Mouse (Mus musculus) liver, embryonic 16.5 days (tissue): Measurements from ENCODE around the gene Gm16485. TPM values are rescaled to one million over a fixed set of nuclear protein-coding genes. Genes with fewer than 3 reads are reported as not detected.

Experiments
- ATAC-seq: fragments of 200-750 bp; cut with Nextera tagmentation; 2 replicates; pipeline ENCODE4 v1.8.0; 2017; ENCODE audit warnings: low read depth, mild to moderate bottlenecking, moderate number of reproducible peaks, moderate library complexity
- H3K27ac ChIP-seq: fragments of 300-500 bp; sonication (generic); 2 replicates; pipeline ENCODE4 v1.5.1; 2014; ENCODE audit warnings: mild to moderate bottlenecking, low read length
- H3K27me3 ChIP-seq: fragments of 300-500 bp; sonication (generic); 2 replicates; pipeline ENCODE4 v1.6.1; 2014; ENCODE audit warnings: low read depth, low read length, mixed read lengths; ENCODE audit not compliant: control insufficient read depth, insufficient read depth
- H3K36me3 ChIP-seq: fragments of 300-500 bp; sonication (generic); 2 replicates; pipeline ENCODE4 v1.6.1; 2014; ENCODE audit warnings: mild to moderate bottlenecking; ENCODE audit not compliant: control insufficient read depth, insufficient read depth
- H3K4me1 ChIP-seq: fragments of 300-500 bp; sonication (generic); 2 replicates; pipeline ENCODE4 v1.6.1; 2014; ENCODE audit warnings: low read depth, low read length, mixed read lengths; ENCODE audit not compliant: control insufficient read depth
- H3K4me2 ChIP-seq: fragments of 300-500 bp; sonication (generic); 2 replicates; pipeline ENCODE4 v1.6.1; 2014; ENCODE audit warnings: low read depth, low read length, mixed read lengths
- H3K4me3 ChIP-seq: fragments of 300-500 bp; sonication (generic); 2 replicates; pipeline ENCODE4 v1.5.1; 2014; ENCODE audit warnings: low read depth, mild to moderate bottlenecking, low read length
- H3K9ac ChIP-seq: fragments of 300-500 bp; sonication (generic); 2 replicates; pipeline ENCODE4 v1.6.1; 2014; ENCODE audit warnings: low read depth, low read length
- H3K9me3 ChIP-seq: fragments of 300-500 bp; sonication (generic); replicated peaks from 2 replicates; pipeline ENCODE4 v1.6.1; 2016; ENCODE audit warnings: low read length; ENCODE audit not compliant: control insufficient read depth
- WGBS: fragments of 180-500 bp; shearing (Covaris S2); extraction: QIAGEN DNeasy Blood & Tissue Kit; methylation state at CpG from one replicate; pipeline ENCODE4 v1.1.7; 2014; ENCODE audit not compliant: insufficient replicate concordance; 5-methylcytosine and 5-hydroxymethylcytosine counted together
- polyA plus RNA-seq: library from polyadenylated mRNA; unstranded; fragments of >200 nt; fragmentation: Nextera tagmentation; extraction: Ambion mirVana; gene quantifications from 2 replicates; pipeline ENCODE4 v1.2.1, GENCODE M21; 2015

Gm16485 gene
- polyA plus RNA-seq = not detected in 2 replicates

- Histone ChIP-seq H3K4me3 (no peak within 1 kb of the TSS), H3K27me3 (no peaks in the 10 kb centered on the region), H3K4me1 (no peaks in the 10 kb centered on the region), H3K4me2 (no peak within 1 kb of the TSS), H3K9ac (no peak within 1 kb of the TSS), H3K27ac (no peak within 1 kb of the TSS), H3K36me3 (no peaks in the 10 kb centered on the region), H3K9me3 (no peaks in the 10 kb centered on the region)
- 39% methylated on average over 2 of the region's 2 CpGs for WGBS
- no peak for ATAC-seq
These were observed at the start of gene Gm16485 for GRCm38 (mm10) chr9:8971491-8971890. Gm16485 (plus strand) TSS chr9:8971791.

DNA sequence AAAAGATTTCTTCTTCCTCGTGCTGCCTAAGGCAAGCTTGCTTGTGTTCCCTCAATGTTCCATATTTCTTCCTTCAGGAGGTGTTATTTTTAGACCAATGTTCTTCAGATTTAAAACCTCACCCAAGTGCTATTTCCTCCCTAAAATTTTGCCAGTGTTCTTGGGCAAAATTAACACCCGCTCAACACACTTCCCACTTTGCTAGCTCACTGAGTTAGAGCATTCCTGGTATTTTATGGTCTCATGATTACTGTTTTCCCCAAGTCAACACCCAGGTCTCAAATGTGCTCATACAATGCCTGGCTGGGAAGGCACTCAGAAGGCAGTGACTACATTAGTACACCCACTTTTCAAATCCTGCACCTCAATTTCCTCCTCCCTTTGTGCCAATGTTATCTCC is 44.0 kb upstream of the Gm16485 start:
- Histone ChIP-seq H3K4me1 (no peaks in the 10 kb centered on the region), H3K9ac (no peak overlapping the region), H3K4me3 (no peak overlapping the region), H3K36me3 (no peaks in the 10 kb centered on the region), H3K27me3 (no peaks in the 10 kb centered on the region), H3K9me3 (no peaks in the 10 kb centered on the region), H3K27ac (no peak overlapping the region), H3K4me2 (no peak overlapping the region)
- WGBS = 56% methylated on average over 2 of the region's 2 CpGs
- no peak for ATAC-seq

- no peaks in the 10 kb centered on the region for H3K9me3 ChIP-seq
- ATAC-seq = no peak
- H3K4me2 ChIP-seq = no peak overlapping the region
- H3K9ac ChIP-seq = no peak overlapping the region
- H3K27ac ChIP-seq = no peak overlapping the region
- no peaks in the 10 kb centered on the region for H3K36me3 ChIP-seq
- 9% methylated on average over 1 of the region's 1 CpGs for WGBS
- no peaks in the 10 kb centered on the region for H3K4me1 ChIP-seq
- H3K4me3 ChIP-seq = no peak overlapping the region
- H3K27me3 ChIP-seq = no peaks in the 10 kb centered on the region
These were observed 33.8 kb upstream of the Gm16485 start for GRCm38 (mm10) chr9:8937753-8938152.

DNA sequence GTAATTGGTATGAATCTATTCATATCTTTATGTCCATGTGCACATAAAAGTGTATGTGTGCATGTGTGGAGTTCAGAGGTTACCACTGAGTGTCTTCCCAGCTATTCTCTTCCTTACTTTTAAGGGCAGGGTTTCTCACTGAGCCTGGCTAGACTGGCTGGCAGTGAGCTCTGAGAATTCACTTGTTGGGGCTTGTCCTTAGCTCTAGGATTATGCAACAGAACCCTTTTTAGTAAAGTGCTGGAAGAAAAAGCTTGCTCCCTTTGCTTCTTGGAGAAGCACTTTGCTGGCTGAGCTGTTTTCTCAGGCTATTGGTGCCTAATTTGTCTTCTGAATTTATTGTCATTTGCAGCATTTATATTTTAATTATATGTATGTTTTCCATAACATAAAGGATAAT is 18.3 kb upstream of the Gm16485 start:
- Histone ChIP-seq H3K4me3 (no peak overlapping the region), H3K27ac (no peak overlapping the region), H3K27me3 (no peaks in the 10 kb centered on the region), H3K36me3 (no peaks in the 10 kb centered on the region), H3K9me3 (no peaks in the 10 kb centered on the region), H3K4me1 (no peaks in the 10 kb centered on the region), H3K9ac (no peak overlapping the region), H3K4me2 (no peak overlapping the region)
- no peak for ATAC-seq

DNA sequence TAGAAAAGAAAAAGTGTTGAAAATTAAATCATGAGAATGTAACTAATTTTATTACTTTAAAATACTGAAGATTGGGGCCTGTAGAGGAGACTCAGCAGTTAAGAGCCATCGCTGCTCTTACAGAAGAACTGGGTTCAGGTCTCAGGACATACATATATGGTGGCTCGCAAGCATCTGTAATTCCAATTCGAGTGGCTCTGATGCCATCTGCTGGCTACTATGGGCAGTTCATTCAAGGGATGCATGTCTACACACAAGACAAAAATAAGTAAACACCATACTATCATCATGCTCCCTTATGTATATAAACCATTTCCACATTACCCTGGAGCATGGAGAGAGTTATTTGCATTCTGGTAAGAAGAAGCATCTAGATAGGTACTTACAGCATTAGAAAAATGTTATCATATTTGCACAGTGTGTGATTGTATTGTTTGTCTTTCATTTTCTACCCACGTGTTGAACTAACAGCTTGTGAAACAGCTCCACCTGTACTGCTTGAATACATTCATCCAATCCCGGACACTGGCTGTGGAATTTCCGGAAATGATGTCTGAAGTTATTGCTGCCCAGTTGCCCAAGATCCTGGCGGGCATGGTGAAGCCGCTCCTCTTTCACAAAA is 7.0 kb upstream of the Gm16485 start:
- Histone ChIP-seq H3K9me3 (no peaks in the 10 kb centered on the region), H3K27me3 (no peaks in the 10 kb centered on the region), H3K4me1 (no peaks in the 10 kb centered on the region), H3K4me3 (no peak overlapping the region), H3K9ac (no peak overlapping the region), H3K4me2 (no peak overlapping the region), H3K27ac (no peak overlapping the region), H3K36me3 (no peaks in the 10 kb centered on the region)
- no peak for ATAC-seq
- WGBS = 44% methylated on average over 8 of the region's 8 CpGs

DNA sequence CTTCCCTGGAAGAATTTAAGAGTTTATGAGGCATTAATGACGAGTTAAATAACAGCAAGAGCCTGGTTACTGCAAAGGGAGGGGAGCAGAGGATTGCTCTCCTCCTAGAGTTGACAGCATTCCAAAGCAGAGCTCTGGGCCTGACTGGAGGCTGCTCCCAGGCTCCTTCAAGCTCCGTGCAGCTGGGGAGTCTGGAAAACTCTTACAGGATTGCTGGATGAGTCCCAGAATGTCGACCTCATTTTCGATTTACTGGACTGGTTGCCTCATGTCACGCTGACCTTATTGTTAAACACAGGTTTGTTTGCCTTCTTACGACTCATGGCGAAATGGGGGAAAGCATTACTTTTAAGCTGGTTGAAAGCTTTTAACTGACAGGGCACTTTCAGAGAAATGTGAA is 1.4 kb upstream of the Gm16485 start:
- 46% methylated on average over 7 of the region's 7 CpGs for WGBS
- Histone ChIP-seq H3K27me3 (no peaks in the 10 kb centered on the region), H3K4me2 (no peak overlapping the region), H3K4me1 (no peaks in the 10 kb centered on the region), H3K9ac (no peak overlapping the region), H3K27ac (no peak overlapping the region), H3K9me3 (no peaks in the 10 kb centered on the region), H3K4me3 (no peak overlapping the region), H3K36me3 (no peaks in the 10 kb centered on the region)
- ATAC-seq = peak; percentile 27; the same call in 1 of the 2 replicates

GRCm38 (mm10) chr9:8977775-8978174 is 6.2 kb downstream of the Gm16485 start:
- Histone ChIP-seq H3K4me3 (no peak overlapping the region), H3K4me2 (no peak overlapping the region), H3K4me1 (no peaks in the 10 kb centered on the region), H3K9me3 (no peaks in the 10 kb centered on the region), H3K27ac (no peak overlapping the region), H3K27me3 (no peaks in the 10 kb centered on the region), H3K36me3 (no peaks in the 10 kb centered on the region), H3K9ac (no peak overlapping the region)
- 61% methylated on average over 2 of the region's 2 CpGs for WGBS
- ATAC-seq = no peak

- no peak overlapping the region for H3K27ac ChIP-seq
- no peak for ATAC-seq
- H3K4me3 ChIP-seq = no peak overlapping the region
- no peak overlapping the region for H3K4me2 ChIP-seq
- no peak overlapping the region for H3K9ac ChIP-seq
- H3K27me3 ChIP-seq = no peaks in the 10 kb centered on the region
- WGBS = 45% methylated on average over 3 of the region's 3 CpGs
- H3K4me1 ChIP-seq = no peaks in the 10 kb centered on the region
- no peaks in the 10 kb centered on the region for H3K36me3 ChIP-seq
- no peaks in the 10 kb centered on the region for H3K9me3 ChIP-seq
These were observed 10.7 kb downstream of the Gm16485 start for GRCm38 (mm10) chr9:8982315-8982714.

- H3K27ac ChIP-seq = no peak overlapping the region
- H3K27me3 ChIP-seq = no peaks in the 10 kb centered on the region
- no peak for ATAC-seq
- H3K4me3 ChIP-seq = no peak overlapping the region
- no peaks in the 10 kb centered on the region for H3K4me1 ChIP-seq
- no peaks in the 10 kb centered on the region for H3K9me3 ChIP-seq
- no peak overlapping the region for H3K4me2 ChIP-seq
- H3K9ac ChIP-seq = no peak overlapping the region
- 40% methylated on average over 2 of the region's 2 CpGs for WGBS
- H3K36me3 ChIP-seq = no peaks in the 10 kb centered on the region
These were observed 24.9 kb downstream of the Gm16485 start for GRCm38 (mm10) chr9:8996494-8996893.
